ENCODE assay signal across 28 mouse cellular contexts in the genomic region with DNA sequence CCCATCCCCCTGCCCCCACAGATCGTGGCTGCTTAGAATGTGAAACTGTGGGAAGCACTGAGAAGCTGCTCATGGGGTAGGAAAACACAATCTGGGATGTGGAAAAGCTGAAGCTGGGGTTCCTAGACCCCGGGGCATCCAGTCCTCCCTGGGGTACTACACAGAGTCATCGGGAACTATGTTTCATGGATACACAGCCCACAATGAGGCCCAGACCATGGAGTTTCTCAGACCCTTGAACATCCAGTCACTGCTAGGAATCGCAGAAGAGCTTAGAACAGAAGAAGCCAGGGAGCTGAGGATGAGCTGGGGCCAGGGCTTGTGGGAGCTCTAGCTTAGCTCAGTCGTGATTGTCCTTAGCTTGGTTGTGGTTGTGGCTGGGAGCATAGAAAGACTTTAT.
"Had no signal": no experiment of that assay in that cellular context is flagged by ENCODE, and none has a peak within 500 bp of the region (broad histone marks: within the 10 kb centered on the region; RNA-seq: fewer than 3 reads in every experiment).

No protein-coding gene starts in this region.

- H3K27me3 ChIP-seq: embryonic facial prominence, embryonic 12.5 days; embryonic facial prominence, embryonic 13.5 days; embryonic facial prominence, embryonic 15.5 days; forebrain, embryonic 12.5 days; forebrain, embryonic 13.5 days; forebrain, embryonic 15.5 days had no signal

- DNase-seq: cerebellum, adult 2 months; cerebellum, adult 8-10 months; cerebellum, adult 9-10 months; cerebellum, adult 9-11 months; cerebellum, postnatal 10 days; cerebellum, postnatal 14 days; cerebellum, postnatal 25 days; cerebellum, postnatal 36 days; embryo, embryonic 11 days; forebrain, postnatal 0 days; gastrocnemius, adult 2 months; gastrocnemius, postnatal 10 days; gastrocnemius, postnatal 14 days; gastrocnemius, postnatal 25 days; gastrocnemius, postnatal 36 days; heart, adult 11 months; heart, adult 18-20 months had no signal

- H3K4me3 ChIP-seq: embryonic facial prominence, embryonic 10.5 days; embryonic facial prominence, embryonic 12.5 days; embryonic facial prominence, embryonic 13.5 days; embryonic facial prominence, embryonic 15.5 days; erythroblast, embryonic 14.5 days; forebrain, embryonic 10.5 days; forebrain, embryonic 12.5 days; forebrain, embryonic 13.5 days; forebrain, embryonic 15.5 days; gastrocnemius, adult 2 months had no signal

- H3K4me2 ChIP-seq: embryonic facial prominence, embryonic 12.5 days; embryonic facial prominence, embryonic 13.5 days; embryonic facial prominence, embryonic 15.5 days; forebrain, embryonic 12.5 days; forebrain, embryonic 13.5 days; forebrain, embryonic 15.5 days had no signal

- H3K36me3 ChIP-seq: embryonic facial prominence, embryonic 10.5 days; embryonic facial prominence, embryonic 12.5 days; embryonic facial prominence, embryonic 13.5 days; embryonic facial prominence, embryonic 15.5 days; forebrain, embryonic 10.5 days; forebrain, embryonic 12.5 days; forebrain, embryonic 15.5 days had no signal

- H3K4me1 ChIP-seq: embryonic facial prominence, embryonic 10.5 days; embryonic facial prominence, embryonic 12.5 days; embryonic facial prominence, embryonic 13.5 days; embryonic facial prominence, embryonic 15.5 days; forebrain, embryonic 10.5 days; forebrain, embryonic 12.5 days; forebrain, embryonic 13.5 days; forebrain, embryonic 15.5 days had no signal

- ATAC-seq: forebrain, embryonic 13.5 days; forebrain, embryonic 14.5 days; forebrain, embryonic 15.5 days; forebrain, embryonic 16.5 days; forebrain, postnatal 0 days had no signal

- H3K27ac ChIP-seq: embryonic facial prominence, embryonic 10.5 days; embryonic facial prominence, embryonic 12.5 days; embryonic facial prominence, embryonic 13.5 days; embryonic facial prominence, embryonic 15.5 days; forebrain, embryonic 10.5 days; forebrain, embryonic 12.5 days; forebrain, embryonic 13.5 days; forebrain, embryonic 15.5 days; gastrocnemius, adult 2 months had no signal

- H3K9me3 ChIP-seq: embryonic facial prominence, embryonic 10.5 days; embryonic facial prominence, embryonic 12.5 days; embryonic facial prominence, embryonic 13.5 days; embryonic facial prominence, embryonic 15.5 days; forebrain, embryonic 10.5 days; forebrain, embryonic 12.5 days; forebrain, embryonic 13.5 days; forebrain, embryonic 15.5 days had no signal

- H3K9ac ChIP-seq: embryonic facial prominence, embryonic 12.5 days; embryonic facial prominence, embryonic 13.5 days; embryonic facial prominence, embryonic 15.5 days; forebrain, embryonic 12.5 days; forebrain, embryonic 13.5 days; forebrain, embryonic 15.5 days; forebrain, postnatal 0 days had no signal
